Mouse (Mus musculus) cortical plate, adult 2 months (tissue): ENCODE measurements around the gene Dgki.

Experiments used
- CTCF ChIP-seq: fragments of 200-500 bp; IDR thresholded peaks from 2 replicates; pipeline ENCODE4 v1.5.1; 2011; ENCODE audit warnings: mild to moderate bottlenecking, control low read depth, low read length; ENCODE audit not compliant: insufficient read depth; ENCODE audit errors: extremely low read depth
- POLR2A ChIP-seq: fragments of 200-500 bp; IDR thresholded peaks from 2 replicates; pipeline ENCODE4 v1.6.1; 2011; ENCODE audit warnings: mild to moderate bottlenecking, low read length, control low read depth; ENCODE audit not compliant: insufficient read depth; ENCODE audit errors: extremely low read depth

DNA sequence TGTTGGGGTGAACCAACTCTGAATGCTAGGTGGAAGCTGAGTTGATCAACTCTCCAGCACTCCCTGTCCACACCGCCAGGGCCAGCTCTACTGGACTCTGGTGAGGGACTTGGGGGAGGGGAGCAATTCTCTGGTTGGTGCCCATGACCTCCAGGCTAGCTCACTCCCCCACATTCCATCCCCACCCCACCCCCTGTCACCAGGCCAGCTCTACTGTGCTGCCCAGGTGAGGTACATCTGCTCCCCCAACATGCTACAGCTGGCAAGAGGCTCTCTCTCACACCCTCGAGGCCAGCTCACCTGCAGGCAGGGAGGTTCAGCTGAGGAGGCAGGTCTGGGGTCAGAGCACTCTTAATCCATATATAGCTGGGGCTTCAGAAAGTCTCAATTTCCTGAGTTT is 63.1 kb downstream of the Dgki start:
- TF ChIP-seq POLR2A = no peak
- TF ChIP-seq CTCF = no peak
